In the genomic region with DNA sequence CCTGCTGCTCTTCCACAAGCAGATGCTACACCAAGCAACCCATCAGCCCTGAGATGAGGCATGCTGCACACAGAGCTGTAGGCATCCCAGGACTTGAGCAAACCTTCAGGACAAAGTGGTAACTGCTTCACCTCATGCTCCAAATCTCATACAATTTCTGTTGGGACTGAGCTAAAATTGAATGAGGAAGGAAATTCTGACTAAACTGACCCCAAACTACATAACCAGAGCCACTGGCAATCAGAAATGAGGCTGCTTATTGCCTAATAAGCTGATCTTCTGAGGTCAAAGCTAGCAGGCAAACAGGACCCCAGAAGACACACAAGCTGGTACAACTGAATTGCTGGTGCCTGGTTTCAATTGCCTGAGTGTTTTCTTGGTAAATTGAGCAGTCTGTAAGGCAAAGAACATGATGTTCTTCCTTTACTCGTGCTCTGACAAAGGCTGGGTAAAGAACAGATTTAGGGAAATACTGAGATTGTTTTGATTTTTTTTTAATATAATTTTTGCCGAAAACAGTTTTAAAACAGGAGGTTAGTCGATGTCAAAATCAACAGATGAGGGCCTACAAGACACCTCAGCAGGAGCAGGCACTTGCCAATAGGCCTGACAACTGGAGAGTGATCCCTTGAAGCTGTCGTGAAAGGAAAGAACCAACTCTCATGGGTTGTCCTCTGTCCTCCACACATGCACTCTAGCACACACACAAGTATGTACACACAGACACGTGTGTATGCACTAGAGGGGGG, we compare ENCODE assay signal across 32 mouse cellular contexts.
DNase-seq lines count a peak whose midpoint lies in the region; ATAC-seq and TF ChIP-seq lines count a peak whose summit lies in the region.
"Had no signal": no experiment of that assay in that cellular context is flagged by ENCODE, and none has a peak within 500 bp of the region (broad histone marks: within the 10 kb centered on the region; RNA-seq: fewer than 3 reads in every experiment).

No protein-coding gene starts in this region.

- peak; percentile 15 for DNase-seq in liver, adult 2 months (ENCODE audit: extremely low read depth, low read depth, low spot score)
- DNase-seq in liver, result no peak
- peak; percentile 28 for DNase-seq in lung, postnatal 25 days (ENCODE audit: low spot score)
- no peak for DNase-seq in layer of hippocampus, adult 8-10 months (ENCODE audit: low spot score in 2 of 2)
- DNase-seq in layer of hippocampus, adult 11-12 months (ENCODE audit: low spot score), result no peak
- no peak for DNase-seq in midbrain, postnatal 0 days (ENCODE audit: low spot score)
- DNase-seq: adrenal gland, postnatal 25 days; cerebellum, adult 18-20 months; cerebellum, postnatal 25 days; gastrocnemius, adult 2 months; gastrocnemius, postnatal 36 days; heart, adult 2 months; heart, postnatal 10 days; kidney, adult 11 months; kidney, postnatal 14 days; midbrain, embryonic 14.5 days; right cerebral cortex, adult 18-20 months; spleen, adult 18-20 months; thymus, adult 18-20 months; thymus, postnatal 25 days had no signal

- H3K4me1 ChIP-seq in liver, adult 2 months (ENCODE audit: control insufficient read depth, insufficient read depth, low read length), result no peaks in the 10 kb centered on the region
- H3K4me1 ChIP-seq in midbrain, postnatal 0 days (ENCODE audit: insufficient read depth, low read length), result no peaks in the 10 kb centered on the region
- H3K4me1 ChIP-seq: embryonic facial prominence, embryonic 13.5 days; forebrain, embryonic 10.5 days; forebrain, embryonic 15.5 days; heart, embryonic 13.5 days; hindbrain, embryonic 10.5 days; hindbrain, embryonic 15.5 days; limb, embryonic 13.5 days had no signal

- H3K79me2 ChIP-seq in liver, adult 2 months (ENCODE audit: control insufficient read depth, insufficient read depth, low read length), result no peaks in the 10 kb centered on the region

- H3K4me2 ChIP-seq in midbrain, postnatal 0 days (ENCODE audit: low read depth, low read length, poor library complexity, severe bottlenecking), result no peak overlapping the region
- H3K4me2 ChIP-seq: embryonic facial prominence, embryonic 13.5 days; forebrain, embryonic 15.5 days; heart, embryonic 13.5 days; hindbrain, embryonic 15.5 days; limb, embryonic 13.5 days; lung, embryonic 15.5 days had no signal

- H3K27me3 ChIP-seq in liver, adult 2 months (ENCODE audit: control insufficient read depth, insufficient read depth, low read length), result no peaks in the 10 kb centered on the region
- H3K27me3 ChIP-seq in midbrain, postnatal 0 days (ENCODE audit: insufficient read depth, low read length), result no peaks in the 10 kb centered on the region
- H3K27me3 ChIP-seq: embryonic facial prominence, embryonic 13.5 days; forebrain, embryonic 15.5 days; heart, embryonic 13.5 days; hindbrain, embryonic 15.5 days; limb, embryonic 13.5 days; lung, embryonic 15.5 days; Patski had no signal

- ATAC-seq in granulocyte monocyte progenitor cell, adult 5-6 weeks (replicated peaks; ENCODE audit: poor library complexity, severe bottlenecking), result peak; percentile 90
- no peak for ATAC-seq in midbrain, postnatal 0 days (ENCODE audit: low FRiP score)
- ATAC-seq: forebrain, embryonic 15.5 days; inflammation-experienced regulatory T-cells, adult 6 months; Patski had no signal

- H3K36me3 ChIP-seq in liver, adult 2 months (ENCODE audit: control insufficient read depth, insufficient read depth, low read length), result no peaks in the 10 kb centered on the region; the same call in 1 of the 2 replicates
- H3K36me3 ChIP-seq in midbrain, postnatal 0 days (ENCODE audit: insufficient read depth, low read length), result no peaks in the 10 kb centered on the region
- H3K36me3 ChIP-seq: embryonic facial prominence, embryonic 13.5 days; forebrain, embryonic 10.5 days; forebrain, embryonic 15.5 days; heart, embryonic 13.5 days; hindbrain, embryonic 10.5 days; hindbrain, embryonic 15.5 days; limb, embryonic 13.5 days; lung, embryonic 15.5 days had no signal

- no peak overlapping the region for H3K27ac ChIP-seq in liver, adult 2 months (replicated peaks; ENCODE audit: insufficient read depth, low read depth, low read length)
- no peak overlapping the region for H3K27ac ChIP-seq in midbrain, postnatal 0 days (ENCODE audit: low read depth, low read length)
- H3K27ac ChIP-seq: embryonic facial prominence, embryonic 13.5 days; forebrain, embryonic 10.5 days; forebrain, embryonic 15.5 days; gastrocnemius, adult 2 months; heart, adult 2 months; heart, embryonic 13.5 days; hindbrain, embryonic 10.5 days; hindbrain, embryonic 15.5 days; limb, embryonic 13.5 days; liver, embryonic 14.5 days; lung, embryonic 15.5 days had no signal

- WGBS in liver, adult 2 months, result 73% methylated on average over 5 of the region's 5 CpGs
- 92% methylated on average over 5 of the region's 5 CpGs for WGBS in midbrain, postnatal 0 days

- H3K9me3 ChIP-seq in midbrain, postnatal 0 days (ENCODE audit: low read length), result no peaks in the 10 kb centered on the region
- H3K9me3 ChIP-seq: embryonic facial prominence, embryonic 13.5 days; forebrain, embryonic 10.5 days; forebrain, embryonic 15.5 days; heart, embryonic 13.5 days; hindbrain, embryonic 10.5 days; hindbrain, embryonic 15.5 days; limb, embryonic 13.5 days; lung, embryonic 15.5 days had no signal

- H3K4me3 ChIP-seq in liver, adult 2 months (ENCODE audit: insufficient read depth, low read depth, low read length), result no peak overlapping the region
- no peak overlapping the region for H3K4me3 ChIP-seq in midbrain, postnatal 0 days (ENCODE audit: low read depth, low read length)
- H3K4me3 ChIP-seq: embryonic facial prominence, embryonic 13.5 days; forebrain, embryonic 10.5 days; forebrain, embryonic 15.5 days; gastrocnemius, adult 2 months; heart, adult 2 months; heart, embryonic 13.5 days; hindbrain, embryonic 10.5 days; hindbrain, embryonic 15.5 days; limb, embryonic 13.5 days; lung, embryonic 15.5 days had no signal

- no peak for TF ChIP-seq POLR2A in liver, adult 2 months (IDR thresholded peaks at IDR 0.05; ENCODE audit: extremely low read depth, insufficient read depth, low read length)

- no peak for TF ChIP-seq CTCF in liver, adult 2 months (IDR thresholded peaks at IDR 0.05; ENCODE audit: low read depth, low read length)
- no peak for TF ChIP-seq CTCF in midbrain, postnatal 0 days (IDR thresholded peaks at IDR 0.05)

- no peak overlapping the region for H3K9ac ChIP-seq in liver, adult 2 months (ENCODE audit: low read depth, low read length)
- H3K9ac ChIP-seq in midbrain, postnatal 0 days (replicated peaks; ENCODE audit: low read length, poor library complexity, severe bottlenecking), result no peak overlapping the region
- H3K9ac ChIP-seq: embryonic facial prominence, embryonic 13.5 days; forebrain, embryonic 15.5 days; heart, embryonic 13.5 days; hindbrain, embryonic 15.5 days; limb, embryonic 13.5 days; liver, embryonic 14.5 days; lung, embryonic 15.5 days had no signal

Comparison
In these comparisons a context has a peak if more than half of its experiments do, and no peak if none do; other contexts are left out.
1. DNase-seq: peak in liver, adult 2 months (single experiment) and lung, postnatal 25 days (single experiment); none in liver (single experiment), layer of hippocampus, adult 8-10 months (0 of 2), layer of hippocampus, adult 11-12 months (single experiment) and midbrain, postnatal 0 days (single experiment).